Mouse (Mus musculus) kidney, postnatal 25 days (tissue): Measurements from ENCODE around the gene Car12.
"Not testable (repeated sequence)": the region's sequence is repeated elsewhere in the genome, so short reads cannot be mapped to it uniquely, and the experiment has no call there.

Experiments
- DNase-seq, 2 experiments: peaks; one replicate each; pipeline ENCODE4 v3.0.0; 2021; ENCODE audit warnings: mixed read lengths in 2 of 2

Gene Car12

DNA sequence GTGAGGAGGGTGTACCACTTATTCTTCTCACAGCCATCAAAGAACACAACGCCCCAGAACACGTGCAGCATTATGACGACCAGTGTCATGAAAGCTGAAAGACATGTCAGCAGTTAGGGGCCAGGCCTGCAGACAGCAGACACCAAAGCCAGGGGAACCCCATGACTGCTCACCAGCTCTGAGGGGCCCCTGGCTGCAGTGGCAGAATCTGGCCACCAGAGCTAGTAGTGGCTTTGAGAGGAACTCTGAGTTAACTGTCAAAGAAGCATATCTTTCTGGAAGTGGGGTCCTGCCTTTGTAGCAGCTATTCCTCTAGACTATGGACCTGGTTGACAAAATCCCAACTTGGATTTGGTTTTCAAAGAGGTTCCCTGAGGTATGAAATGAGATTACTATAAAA is 71.1 kb downstream of the Car12 start:
- DNase-seq: not testable (repeated sequence)

- DNase-seq: peak in 1 of 2 experiments; percentile 29
Measured at GRCm38 (mm10) chr9:66787821-66788220, 74.3 kb downstream of the Car12 start.

DNA sequence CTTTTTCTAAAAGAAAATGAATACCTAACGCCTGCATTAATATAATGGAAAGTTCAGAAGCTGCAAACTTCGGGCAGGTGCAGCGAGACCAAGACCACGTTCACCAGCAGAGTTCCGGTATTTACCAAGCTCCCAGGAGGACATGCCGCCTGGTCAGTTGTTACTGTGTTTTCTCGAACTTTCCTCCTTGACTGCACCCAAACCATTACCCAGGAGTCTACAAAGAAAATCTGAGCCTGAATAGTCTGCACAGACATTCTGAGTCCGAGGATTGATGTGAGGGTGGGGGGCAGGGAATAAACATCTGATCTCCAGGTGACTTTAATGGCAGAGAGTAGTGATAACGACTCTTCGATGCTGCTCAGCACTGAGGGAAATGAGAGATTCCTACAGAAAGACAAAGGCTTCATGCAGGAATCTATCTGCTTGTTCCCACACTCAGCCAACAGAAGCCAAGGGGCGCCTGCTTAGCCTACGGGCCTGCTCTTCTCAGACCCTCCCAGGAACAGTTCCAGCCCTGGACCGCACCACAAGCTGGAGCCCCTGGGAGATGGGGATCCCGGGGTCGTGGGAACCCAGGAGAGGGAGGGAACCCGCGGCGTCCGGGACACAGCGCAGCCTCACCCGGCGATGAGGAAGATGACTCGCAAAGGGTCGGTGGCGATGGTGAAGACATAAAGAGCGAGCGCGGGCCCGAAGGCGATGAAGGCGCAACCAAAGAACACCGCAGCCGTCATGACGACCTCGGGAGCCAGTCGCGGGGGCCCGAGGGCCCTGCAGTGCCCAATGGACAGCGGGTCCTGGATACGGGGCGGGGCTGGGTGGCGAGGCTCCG is 81.4 kb downstream of the Car12 start:
- DNase-seq: peak in 1 of 2 experiments; percentile 37

- DNase-seq: peak; percentile 97 to 99
Measured at GRCm38 (mm10) chr9:66795464-66796324, 82.2 kb downstream of the Car12 start, which contains the start of gene Aph1b. Aph1b (minus strand) TSS chr9:66795490.

DNA sequence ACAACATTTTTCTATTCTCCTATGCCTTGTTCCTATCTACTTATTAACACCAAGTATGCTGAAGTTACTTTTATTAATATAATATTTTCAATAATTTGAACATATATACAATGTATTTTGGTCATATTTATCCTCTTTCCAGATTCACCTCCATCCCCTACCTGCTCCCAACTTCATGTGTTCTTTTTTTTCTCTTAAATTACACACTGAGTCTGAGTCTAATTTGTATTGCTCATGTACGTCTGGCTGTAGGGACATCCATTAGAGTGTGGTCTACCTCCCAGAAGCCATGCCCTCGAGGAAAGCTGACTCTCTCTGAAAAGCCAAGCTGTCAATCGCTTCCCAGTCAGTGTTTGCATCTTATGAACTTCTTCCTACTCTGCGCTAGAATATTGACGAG is 83.3 kb downstream of the Car12 start, which contains the start of gene Gm10647:
Gm10647 (plus strand) TSS at position 301 of the 400 bp plus-strand sequence.
- DNase-seq: no peak

GRCm38 (mm10) chr9:66801947-66802346 is 88.5 kb downstream of the Car12 start:
- DNase-seq: no peak

GRCm38 (mm10) chr9:66805951-66806350 is 92.5 kb downstream of the Car12 start:
- DNase-seq: not testable (repeated sequence)

DNA sequence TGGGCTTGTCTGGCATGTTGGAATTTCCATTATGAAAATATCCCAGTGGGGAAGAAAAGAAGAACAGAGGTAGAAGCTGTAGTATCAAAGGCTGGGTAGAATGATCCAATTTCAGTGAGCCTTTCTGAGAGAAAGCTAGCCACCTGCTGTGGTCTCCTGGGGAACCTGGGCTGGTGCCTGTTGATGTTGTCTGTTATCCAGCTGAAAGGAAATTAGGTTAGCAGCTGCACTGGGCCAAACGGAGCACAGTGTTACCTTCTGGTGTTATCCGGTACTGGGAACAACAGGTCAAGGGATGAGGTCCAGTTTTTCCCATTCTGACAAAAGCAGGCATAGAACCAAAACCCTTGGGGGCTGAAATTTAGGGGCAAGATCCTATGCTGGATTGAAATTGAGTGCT is 99.9 kb downstream of the Car12 start:
- no peak for DNase-seq
